Mouse (Mus musculus) monocyte, adult 2 months (primary cell): ENCODE results near the gene Shroom4.
"Not testable (repeated sequence)": the region's sequence is repeated elsewhere in the genome, so short reads cannot be mapped to it uniquely, and the experiment has no call there.

Experiments used
- DNase-seq, 2 experiments: peaks; one replicate each; pipeline ENCODE4 v3.0.0; 2022; ENCODE audit warnings: low spot score in 2 of 2, low read depth in 1 of 2

Shroom4 gene

DNA sequence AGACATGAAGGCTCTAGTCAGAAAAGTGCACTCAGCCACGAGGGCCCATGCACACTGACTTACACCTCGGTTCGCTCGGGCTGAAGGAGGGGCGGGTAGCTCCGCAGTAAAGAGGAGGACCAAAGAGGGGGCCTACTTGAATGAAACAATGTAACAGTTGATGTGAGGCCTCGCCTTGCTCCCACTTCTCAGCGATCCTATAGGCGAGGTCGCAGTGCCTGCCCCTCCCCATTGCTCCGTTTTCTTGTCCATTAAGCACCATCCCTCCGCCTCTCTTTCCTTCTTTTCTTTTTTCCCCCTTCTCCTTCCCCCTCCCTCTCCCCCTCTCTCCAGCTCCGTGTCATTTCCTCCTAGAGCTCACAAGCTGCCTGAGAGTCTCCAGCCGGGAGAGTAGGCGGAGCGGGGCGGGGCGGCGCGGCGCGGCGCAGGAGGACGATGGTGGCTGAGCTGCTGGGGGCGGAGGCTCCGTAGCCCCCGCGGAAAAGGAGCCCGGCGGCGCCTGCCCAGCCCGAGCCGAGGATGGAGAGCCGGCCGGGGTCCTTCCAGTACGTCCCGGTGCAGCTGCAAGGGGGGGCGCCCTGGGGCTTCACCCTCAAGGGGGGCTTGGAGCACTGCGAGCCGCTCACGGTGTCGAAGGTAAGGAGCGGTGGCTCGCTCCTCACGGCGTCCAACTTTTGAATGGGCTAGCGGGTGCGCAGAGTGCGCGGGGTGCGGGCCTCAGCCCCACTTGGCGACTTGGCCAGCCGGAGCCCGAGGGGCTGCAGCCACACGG is at the start of gene Shroom4:
Gene Shroom4, plus strand, starts transcription at position 229 of the 772 bp plus-strand sequence.
- no peak for DNase-seq

DNA sequence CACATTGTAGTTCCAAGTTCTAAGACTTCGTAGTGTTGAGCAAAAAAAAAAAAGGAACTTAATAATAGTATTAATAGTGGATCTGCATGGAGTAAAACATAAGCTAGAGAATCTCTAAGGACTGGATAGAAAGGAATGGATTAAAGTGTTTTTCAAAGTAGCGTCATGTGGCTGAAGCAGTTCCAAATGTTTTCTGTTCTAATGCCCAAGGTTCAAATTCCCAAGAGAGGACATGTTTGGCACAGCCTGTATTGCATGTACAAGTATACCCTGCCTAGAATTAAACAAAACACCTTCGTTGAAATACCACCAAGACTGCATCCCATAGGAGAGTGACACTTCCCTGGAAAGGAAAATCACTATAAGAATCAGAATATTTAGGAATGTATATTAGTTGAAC is 42.8 kb upstream of the Shroom4 start:
- no peak for DNase-seq

DNA sequence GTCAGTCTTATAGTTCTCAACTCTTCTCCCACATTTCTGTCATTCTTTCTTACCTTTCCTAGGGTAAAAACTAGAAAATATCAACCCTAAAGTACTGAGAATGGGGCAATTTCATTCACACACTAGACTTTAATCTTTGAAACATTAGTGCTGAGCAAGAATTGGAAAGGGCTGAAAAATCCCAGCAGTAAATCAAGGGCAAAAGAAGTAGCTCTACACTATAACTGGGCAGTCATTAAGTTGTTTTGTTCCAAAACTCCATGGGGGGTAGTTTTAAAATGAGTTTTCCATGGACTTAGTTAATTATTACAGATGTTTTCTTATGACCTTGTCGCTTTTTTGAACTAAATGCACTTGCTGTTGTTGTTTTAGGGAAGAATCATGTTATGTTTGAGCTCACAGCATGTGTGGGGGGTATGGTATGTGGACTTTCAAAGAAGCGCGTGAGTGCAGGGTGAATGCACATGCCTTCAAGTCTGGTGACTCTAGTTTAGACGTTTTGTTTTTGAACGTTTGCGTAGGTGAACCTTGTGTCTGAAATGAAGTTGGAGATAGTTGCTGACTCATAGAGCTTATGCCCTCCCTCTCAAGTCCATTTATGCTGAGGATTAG is 42.0 kb upstream of the Shroom4 start:
- no peak for DNase-seq

DNA sequence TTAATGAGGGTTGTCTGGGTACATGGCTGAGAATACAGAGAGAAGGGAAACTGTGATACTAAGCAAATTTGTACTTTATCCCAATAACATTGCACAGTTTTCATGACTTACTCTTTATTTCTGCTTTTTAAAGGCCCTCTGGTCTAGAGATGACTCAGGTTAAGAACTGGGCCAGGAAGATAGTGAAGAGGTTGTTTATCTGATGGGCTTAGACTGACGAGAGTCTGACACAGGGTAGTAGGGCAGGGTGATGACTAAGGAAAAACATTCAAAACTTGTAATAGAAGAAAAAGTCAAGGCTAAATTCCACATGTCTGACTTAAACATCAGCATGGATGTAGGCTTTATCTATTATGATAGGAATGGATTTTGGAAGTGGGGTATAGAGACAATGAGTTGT is 30.8 kb upstream of the Shroom4 start:
- no peak for DNase-seq

DNA sequence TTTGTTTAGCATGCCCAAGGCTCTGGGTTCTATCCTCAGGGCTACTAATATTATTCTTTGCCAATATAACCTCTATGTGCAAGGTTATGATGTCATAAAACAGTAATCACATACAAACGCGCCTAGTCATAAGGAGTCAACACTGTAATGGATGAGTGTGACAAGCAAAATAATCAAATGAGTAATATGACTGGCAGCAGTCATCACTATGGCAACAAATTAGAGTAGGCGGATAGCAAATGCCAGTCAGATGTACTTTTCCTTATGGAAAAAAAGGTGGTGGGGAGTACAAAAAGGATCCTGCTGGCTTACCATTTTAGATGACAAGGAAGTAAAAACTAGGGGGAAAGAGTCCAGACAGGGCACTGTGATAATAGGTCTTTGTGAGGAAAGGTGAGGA is 28.9 kb upstream of the Shroom4 start:
- DNase-seq: no peak

DNA sequence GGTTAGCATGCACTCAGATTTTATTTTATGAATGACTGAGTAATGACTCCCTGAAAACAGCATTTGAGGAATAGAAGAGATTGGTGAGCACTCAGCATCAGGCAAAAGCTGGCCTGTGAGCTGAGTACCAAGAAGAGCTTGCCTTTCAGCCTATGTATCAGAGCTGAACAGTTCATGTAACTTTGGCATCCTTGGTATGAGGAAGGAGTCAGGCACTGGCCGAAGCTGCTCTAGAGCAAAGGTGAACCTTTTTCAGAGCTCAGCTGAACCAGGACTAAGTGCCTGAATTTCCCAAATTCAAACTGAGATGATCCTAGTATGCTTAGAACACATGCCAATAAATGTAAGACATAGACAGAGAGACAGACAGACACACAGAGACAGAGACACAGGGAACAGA is 5.8 kb upstream of the Shroom4 start:
- no peak for DNase-seq

DNA sequence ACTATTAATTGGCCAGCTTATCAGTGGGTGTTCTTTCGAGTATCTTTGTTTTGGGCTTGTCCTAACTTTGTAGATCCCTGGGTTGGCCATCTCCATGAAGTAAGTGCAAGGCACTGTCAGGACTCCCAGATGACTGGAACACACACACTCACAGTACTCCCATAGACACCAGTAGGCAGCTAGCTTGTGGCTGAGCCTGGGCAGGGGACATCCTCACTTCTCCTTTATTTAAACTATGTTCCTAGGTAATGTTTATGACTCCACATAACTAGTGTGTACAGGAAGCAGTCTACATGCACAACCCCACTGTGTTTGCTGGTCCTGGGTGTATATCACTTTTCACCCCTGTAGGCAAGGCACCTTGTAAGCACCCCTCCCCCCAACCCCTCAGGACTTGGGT is 461 bp upstream of the Shroom4 start:
- no peak for DNase-seq

DNA sequence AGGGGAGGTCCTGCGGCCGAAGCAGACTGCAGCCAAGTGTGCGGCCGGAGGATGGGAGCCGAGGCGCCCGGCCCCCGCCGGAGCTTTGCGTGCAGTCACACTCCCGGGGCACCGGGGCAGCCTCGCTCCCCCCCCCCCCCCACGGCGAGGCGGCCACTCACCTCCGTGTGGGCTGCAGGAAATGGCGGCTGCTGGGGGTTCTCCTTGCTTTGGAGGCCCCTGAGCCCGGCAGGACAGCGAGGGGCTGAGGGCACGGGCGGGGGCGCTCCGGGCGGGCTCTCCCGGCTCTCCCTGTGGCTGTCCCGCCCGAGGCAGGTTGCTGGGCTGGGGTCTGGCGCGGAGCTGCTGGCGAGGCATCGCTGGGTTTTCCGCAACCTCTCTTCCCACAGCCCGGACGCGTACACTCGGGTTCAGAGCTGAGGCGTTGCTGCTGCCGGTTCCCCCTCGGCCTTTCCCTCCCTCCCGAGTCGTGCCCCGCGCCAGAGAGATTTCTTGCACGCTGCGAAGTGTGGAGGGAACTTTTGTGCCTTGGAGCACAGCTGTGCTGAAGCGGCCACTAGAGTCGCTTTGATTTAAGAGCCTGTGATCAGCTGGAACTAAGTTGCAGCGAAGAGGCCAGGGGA is 855 bp downstream of the Shroom4 start:
- DNase-seq: no peak

DNA sequence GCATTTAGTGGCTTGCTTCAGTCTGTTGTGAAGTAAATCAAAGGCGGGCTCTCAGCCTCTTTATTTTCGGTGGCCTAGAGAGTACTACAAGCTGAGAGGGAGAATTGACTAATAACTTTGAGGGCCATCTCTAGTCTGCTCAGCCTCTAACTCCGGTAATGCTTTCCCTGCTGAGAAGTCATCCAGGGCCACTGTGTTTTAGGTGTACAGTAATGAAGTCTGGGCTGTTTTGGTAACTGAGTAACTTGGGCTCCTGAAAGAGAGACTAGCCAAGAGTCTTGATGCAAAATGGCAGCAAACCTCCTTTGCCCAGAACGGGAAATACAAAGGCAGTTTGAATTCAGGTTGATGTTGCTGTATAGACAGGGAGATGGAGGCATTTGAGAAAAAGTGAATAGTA is 3.3 kb downstream of the Shroom4 start:
- DNase-seq: no peak

DNA sequence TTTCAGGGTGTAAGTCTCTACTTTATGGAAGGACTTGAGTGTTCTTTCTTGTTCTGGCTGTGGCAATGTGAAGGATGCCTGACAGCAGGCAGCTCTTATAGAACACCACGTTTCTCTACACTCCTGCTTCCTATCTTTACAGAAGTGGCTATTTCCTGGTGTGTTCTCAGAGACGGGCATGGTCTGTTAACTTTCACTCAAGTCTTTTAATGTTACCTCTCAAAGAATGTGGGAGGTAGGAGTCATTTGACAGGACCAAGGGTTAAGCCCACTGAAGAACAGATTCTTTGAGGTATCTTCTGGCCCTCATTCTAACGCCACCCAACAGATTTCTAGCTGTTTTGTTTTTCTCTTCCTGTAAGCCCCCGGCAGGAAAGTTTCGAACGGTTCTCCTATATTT is 9.5 kb downstream of the Shroom4 start:
- no peak for DNase-seq

DNA sequence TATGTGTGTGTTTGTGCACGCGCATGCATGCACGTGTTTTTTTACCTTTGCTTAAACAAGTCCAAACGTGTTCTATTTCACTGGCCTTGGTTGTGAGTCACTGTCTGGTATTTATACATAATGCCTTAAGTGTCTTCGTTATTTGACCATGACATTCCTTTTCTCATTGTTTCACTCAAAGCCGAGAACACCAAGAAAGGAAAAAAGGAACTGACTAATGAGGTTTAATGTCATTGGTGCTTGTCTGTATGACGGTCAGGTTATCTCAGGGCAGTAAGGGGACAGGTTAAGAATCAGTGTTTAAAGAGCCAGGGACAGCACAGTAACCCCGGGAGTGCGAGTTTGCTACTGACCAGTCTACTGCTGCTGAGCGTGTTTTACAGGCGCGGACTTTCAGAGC is 15.8 kb downstream of the Shroom4 start:
- no peak for DNase-seq

DNA sequence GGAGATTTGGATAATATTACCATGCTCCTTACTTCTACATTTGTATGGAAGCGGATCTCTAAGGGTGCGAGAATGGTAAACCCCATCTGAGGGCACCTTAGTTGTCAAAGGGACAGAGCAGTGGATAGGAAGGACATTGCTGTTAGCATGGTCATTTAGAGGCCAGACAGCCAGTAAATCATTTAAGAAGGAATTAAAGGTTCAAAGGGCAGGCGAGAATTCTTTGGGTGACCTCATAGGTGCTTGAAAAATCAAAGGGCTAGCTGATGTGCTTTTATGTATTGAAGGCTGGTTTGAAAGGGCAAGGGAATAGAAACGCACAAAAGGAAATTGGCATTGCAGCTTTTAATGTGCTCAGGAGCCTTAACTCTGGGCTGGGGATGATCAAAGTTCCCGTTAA is 16.3 kb downstream of the Shroom4 start:
- DNase-seq: no peak

DNA sequence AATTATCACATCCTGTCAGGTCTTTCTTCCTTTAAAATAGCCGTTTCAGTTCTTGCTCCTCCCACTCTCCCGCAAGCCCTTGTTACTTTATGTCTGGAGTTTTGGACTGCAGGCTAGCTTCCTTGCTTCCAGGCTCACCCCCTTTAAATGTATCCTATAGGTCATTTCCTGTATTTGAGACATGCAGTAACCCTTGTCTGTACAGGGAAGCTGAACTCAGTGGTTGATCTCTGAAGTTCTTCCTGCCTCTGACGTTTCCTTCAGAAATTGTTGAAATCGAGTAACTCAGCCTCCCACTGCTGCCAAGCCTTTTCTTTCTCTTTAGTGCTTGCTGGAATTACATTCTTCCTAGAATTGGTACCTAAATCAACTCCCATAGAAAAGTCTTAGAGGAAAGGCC is 18.5 kb downstream of the Shroom4 start:
- no peak for DNase-seq

DNA sequence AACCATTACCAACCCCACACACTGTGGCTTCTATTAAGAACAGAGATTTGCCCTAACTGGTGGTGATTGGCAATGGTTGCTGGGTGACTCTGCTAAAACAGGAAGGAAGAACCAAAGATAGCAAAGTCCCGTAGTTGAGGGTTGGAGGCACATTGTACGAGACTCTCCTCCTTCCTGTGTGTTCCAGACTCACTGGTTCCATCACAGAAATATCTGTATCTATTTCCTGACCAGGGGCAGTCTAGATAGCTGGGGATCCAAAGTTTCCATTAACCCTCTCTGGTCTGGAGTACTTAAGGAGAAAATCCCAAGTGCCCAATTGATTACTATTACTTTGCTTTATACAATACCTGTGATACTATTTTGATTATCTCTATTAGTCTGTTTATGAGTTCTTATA is 35.6 kb downstream of the Shroom4 start:
- DNase-seq: no peak

DNA sequence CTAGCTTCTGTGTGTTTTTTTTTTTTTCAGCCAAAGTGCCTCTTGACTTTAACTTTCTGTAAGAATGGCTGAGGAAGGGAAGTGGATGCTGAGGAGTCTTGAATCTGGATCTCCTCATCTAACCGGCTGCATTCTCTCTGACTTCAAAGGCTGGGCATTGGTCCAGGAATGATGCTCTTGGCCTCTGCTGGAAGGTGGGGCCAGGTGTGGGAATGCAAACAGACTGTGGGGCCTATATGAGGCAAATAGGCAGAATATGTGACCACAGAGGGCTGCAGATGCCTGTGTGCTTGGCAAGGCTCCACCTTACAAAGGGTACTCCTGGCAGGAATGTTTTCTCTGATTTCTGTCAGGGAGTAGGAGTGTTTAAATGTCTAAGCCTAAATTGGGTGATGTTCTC is 46.8 kb downstream of the Shroom4 start:
- no peak for DNase-seq

DNA sequence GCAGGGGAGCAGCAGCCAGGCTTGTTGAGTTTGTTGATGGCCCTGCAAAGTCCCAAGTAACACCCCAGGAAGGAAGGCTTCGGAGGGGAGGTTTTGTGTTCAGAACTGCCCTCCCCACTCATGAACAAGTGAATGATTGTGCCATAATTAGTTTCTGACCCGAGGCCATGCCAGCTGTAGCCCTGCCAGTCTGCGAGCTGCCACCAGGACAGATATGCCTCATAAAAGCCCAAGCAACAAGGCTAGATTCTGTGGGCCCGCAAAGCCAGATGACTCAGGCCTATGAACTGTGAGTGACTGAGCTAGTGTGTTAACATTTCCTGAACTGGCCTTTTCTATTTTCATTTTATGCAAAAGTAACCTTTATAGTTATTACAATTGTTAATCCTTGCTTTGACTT is 48.3 kb downstream of the Shroom4 start:
- DNase-seq: no peak

DNA sequence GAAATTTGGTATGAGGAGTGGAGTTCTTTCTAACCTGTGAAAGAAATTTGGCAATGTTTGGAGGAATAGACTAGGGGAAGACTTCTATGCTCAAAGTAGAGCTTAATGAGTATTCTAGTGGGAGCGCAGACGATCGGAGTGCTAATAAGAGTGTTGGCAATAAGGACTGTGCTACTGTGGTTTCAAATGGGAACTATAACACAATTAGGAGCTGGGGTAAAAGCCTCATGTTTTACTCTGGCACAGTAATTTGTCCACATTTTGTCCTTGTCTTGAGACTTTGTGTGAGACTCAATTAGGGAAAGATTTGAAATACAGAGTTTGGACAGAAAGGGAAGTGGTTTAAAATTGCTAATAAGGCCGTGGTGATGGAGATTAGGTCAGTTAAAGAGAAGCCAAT is 53.6 kb downstream of the Shroom4 start:
- DNase-seq: no peak

DNA sequence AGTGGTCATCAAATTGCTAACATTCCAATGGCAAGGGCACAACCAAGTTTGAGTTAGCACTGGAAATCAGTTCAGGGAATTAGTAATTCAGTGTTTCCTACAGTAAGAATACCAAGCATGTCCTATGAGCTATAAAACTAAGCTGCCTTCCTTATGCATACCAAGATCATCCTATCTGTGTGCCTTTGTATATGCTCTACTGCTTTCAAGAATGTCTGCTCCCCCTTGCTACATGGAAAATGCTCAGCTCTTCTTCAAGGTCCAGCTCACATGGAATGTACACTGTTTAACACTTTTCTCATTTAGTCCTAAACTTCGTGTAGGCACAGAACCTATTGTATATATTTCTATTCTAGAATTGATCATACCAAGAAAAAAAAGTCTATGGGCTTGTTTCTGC is 69.6 kb downstream of the Shroom4 start:
- not testable (repeated sequence) for DNase-seq

DNA sequence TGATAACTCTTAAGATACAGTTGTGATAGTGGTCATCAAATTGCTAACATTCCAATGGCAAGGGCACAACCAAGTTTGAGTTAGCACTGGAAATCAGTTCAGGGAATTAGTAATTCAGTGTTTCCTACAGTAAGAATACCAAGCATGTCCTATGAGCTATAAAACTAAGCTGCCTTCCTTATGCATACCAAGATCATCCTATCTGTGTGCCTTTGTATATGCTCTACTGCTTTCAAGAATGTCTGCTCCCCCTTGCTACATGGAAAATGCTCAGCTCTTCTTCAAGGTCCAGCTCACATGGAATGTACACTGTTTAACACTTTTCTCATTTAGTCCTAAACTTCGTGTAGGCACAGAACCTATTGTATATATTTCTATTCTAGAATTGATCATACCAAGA is 72.9 kb downstream of the Shroom4 start:
- not testable (repeated sequence) for DNase-seq

DNA sequence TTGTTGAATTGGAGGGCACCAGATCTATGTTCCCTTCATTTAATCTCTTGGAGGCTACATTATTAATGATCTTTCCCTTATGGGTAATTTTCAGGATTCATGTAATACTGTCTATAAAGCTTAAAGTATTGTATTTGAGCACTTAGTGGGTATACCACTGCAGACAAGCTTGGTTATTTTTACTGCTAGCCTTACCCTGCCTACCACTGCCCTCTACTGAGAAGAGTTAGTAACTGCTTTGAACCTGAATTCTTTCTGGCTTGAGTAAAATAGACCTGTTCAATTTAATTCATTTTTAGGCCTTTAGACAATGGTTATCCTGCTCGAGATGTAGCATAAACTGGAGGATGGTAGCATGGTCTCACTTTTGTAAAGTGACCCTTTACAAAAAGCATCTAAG is 75.5 kb downstream of the Shroom4 start:
- no peak for DNase-seq

DNA sequence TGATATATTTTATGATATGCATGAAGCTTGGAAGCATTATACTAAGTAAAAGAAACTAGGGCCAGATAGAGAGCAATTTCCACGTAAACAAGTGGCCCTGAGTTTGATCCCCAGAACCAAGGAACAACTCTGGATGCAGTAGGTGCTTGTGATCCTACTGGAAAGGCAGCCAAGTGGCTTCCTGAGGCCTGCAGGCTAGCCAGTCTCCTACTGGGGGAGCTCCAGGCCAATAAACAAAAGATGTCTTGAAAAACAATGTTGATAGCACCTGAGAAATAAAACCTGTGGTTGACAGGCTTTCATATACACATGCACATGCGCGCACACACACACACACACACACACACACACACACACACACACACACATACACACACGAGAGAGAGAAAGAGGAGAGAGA is 82.6 kb downstream of the Shroom4 start:
- no peak for DNase-seq

DNA sequence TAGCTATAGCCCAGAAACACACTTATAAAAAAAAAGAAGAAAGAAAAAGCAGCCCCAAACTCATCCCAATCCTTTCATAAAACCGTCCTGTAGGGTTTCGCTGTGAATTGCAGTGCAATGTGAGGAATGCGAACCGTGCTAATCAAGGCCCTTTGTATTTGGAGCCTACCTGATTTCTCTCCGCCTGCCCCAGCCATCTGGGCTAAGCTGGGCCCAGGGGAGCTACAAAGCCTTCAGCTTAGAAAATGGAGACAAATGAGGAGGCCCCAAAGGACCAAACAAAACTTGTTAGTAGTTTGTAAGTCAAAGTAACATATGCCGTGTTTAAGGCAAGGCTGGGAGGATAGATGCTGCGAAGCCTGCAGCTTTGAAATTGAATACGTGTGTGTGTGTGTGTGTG is 84.2 kb downstream of the Shroom4 start:
- DNase-seq: no peak

DNA sequence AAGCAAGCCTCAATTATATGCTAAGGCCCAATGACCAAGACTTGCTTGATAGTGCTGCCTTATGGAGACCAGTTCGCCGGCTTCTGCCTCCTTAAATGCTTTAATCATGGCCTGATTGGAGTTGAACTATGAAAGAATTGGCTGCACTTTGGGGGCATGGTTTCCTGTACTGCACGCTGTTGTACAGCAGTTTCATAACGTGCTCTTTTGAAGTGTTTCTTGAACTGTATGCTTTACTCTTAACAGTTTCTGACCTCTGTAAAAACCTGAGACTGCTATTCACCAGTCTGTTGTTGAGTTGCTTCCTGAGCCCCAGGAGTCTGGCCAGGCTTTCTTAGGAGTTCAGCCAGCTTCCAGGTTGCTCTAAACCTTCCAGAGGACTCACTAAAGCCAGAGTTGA is 90.8 kb downstream of the Shroom4 start:
- DNase-seq: no peak
